Mouse (Mus musculus): ENCODE measurements around the gene Slc45a3. TPM values are rescaled to one million over a fixed set of nuclear protein-coding genes. Genes with fewer than 3 reads are reported as not detected.

Gene Slc45a3
- total RNA-seq (2021) (1 to 10 TPM; 3.8 to 7.0 TPM), polyA plus RNA-seq (2012; rRNA removed) (5.5 and 6.4 TPM in 2 replicates)
- long read RNA-seq, transcript Slc45a3-202 (5 exons, 3,212 nt) = major isoform, 7 of 8 reads
- long read RNA-seq, partial matches to known transcripts = 0 of 8 reads
- long read RNA-seq, other reads (novel, unspliced or antisense) = 1 of 8 reads

DNA sequence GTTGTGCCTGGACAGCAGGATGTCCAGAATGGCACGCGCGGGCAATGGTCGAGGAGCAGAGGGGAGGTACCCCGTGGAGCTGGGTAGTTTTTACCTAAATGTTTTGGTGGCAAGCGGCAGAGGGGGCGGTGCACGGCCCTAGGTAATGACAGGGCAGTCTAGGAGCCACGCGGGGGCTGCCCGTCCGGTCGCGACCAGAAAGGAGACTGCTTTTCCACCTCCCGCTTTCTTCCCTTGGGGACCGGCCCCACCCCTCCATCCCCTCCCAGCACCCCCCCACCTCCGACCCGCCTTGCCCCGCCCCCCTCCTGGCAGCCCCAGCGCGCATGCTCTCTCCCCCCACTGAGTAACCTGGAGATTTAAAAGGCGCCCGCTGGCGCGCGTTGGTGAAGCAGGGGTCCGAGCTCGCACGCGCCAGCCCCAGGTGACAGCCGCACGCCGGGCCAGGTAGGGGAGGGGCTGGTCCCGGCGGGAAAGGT, at the start of gene Slc45a3:
Slc45a3 (plus strand) TSS at position 362 of the 479 bp plus-strand sequence.
- Histone ChIP-seq H3K4me3 (peak within 1 kb of the TSS; percentile 67), H3K4me1 (ENCODE audit: control insufficient read depth, insufficient read depth, low read length) (peaks cover 7% of the 10 kb centered on the region), H3K79me2 (replicated peaks; ENCODE audit: control insufficient read depth, insufficient read depth, low read length) (no peaks in the 10 kb centered on the region), H3K27me3 (ENCODE audit: control insufficient read depth, insufficient read depth, low read length) (peaks cover 4% of the 10 kb centered on the region), H3K27ac (peak within 1 kb of the TSS; percentile 61), H3K9ac (ENCODE audit: low read depth, low read length) (peak within 1 kb of the TSS; percentile 88), H3K36me3 (ENCODE audit: control insufficient read depth, insufficient read depth, low read length) (no peaks in the 10 kb centered on the region)
- peak; percentile 60 to 65 for DNase-seq
- TF ChIP-seq POLR2A (IDR thresholded peaks at IDR 0.05; ENCODE audit: insufficient read depth, low read depth, low read length) (no peak), CTCF (IDR thresholded peaks at IDR 0.05) (no peak), EP300 (IDR thresholded peaks at IDR 0.05; ENCODE audit: insufficient read depth, low read depth, low read length) (no peak)
- intact Hi-C loops (cut with DNase I) = loop anchor here (2.0 kb wide), 1 partner anchor 20 kb away; no protein-coding TSS in a partner anchor
- WGBS = 1% methylated on average over 31 of the region's 35 CpGs

- TF ChIP-seq EP300 (IDR thresholded peaks at IDR 0.05; ENCODE audit: insufficient read depth, low read depth, low read length) = no peak
- no peak for TF ChIP-seq CTCF (IDR thresholded peaks at IDR 0.05)
- TF ChIP-seq POLR2A (IDR thresholded peaks at IDR 0.05; ENCODE audit: insufficient read depth, low read depth, low read length) = no peak
- H3K27ac ChIP-seq = no peak overlapping the region
- H3K27me3 ChIP-seq (ENCODE audit: control insufficient read depth, insufficient read depth, low read length) = no peaks in the 10 kb centered on the region
- H3K79me2 ChIP-seq (replicated peaks; ENCODE audit: control insufficient read depth, insufficient read depth, low read length) = peaks cover 3% of the 10 kb centered on the region; the same call in 1 of the 2 replicates
- no peak overlapping the region for H3K9ac ChIP-seq (ENCODE audit: low read depth, low read length)
- no peak for DNase-seq
- WGBS = 54% methylated on average over 6 of the region's 6 CpGs
- peaks cover 12% of the 10 kb centered on the region; the same call in 1 of the 2 replicates for H3K36me3 ChIP-seq (ENCODE audit: control insufficient read depth, insufficient read depth, low read length)
- H3K4me3 ChIP-seq = no peak overlapping the region
- intact Hi-C loops (cut with DNase I) = no loop called here
- H3K4me1 ChIP-seq (ENCODE audit: control insufficient read depth, insufficient read depth, low read length) = peaks cover 2% of the 10 kb centered on the region; the same call in 1 of the 2 replicates
Observed at GRCm38 (mm10) chr1:131917634-131918033, 45.1 kb upstream of the Slc45a3 start.

DNA sequence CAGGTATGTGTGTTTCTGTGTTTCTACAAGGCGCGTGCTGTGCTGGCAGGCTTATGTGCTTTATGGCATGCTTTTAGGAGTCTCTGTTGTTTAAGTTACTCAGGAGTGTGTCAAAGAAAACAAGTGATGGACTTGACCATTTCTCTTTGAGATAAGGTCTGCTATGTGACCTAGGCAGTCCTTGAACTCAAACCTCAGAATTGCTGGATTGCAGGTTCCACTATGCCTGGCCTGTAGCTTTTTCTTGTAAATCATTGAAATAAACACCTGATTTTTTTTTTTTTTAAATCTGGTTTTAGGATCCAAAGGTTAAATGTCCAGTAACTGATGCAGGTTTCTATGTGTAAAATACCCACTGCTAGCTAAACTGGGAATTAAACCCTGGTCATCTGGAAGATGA, 43.7 kb upstream of the Slc45a3 start:
- no peak overlapping the region for H3K4me3 ChIP-seq
- no peaks in the 10 kb centered on the region for H3K27me3 ChIP-seq (ENCODE audit: control insufficient read depth, insufficient read depth, low read length)
- no peak for TF ChIP-seq POLR2A (IDR thresholded peaks at IDR 0.05; ENCODE audit: insufficient read depth, low read depth, low read length)
- no peak for TF ChIP-seq EP300 (IDR thresholded peaks at IDR 0.05; ENCODE audit: insufficient read depth, low read depth, low read length)
- TF ChIP-seq CTCF (IDR thresholded peaks at IDR 0.05) = no peak
- no peak overlapping the region for H3K9ac ChIP-seq (ENCODE audit: low read depth, low read length)
- H3K4me1 ChIP-seq (ENCODE audit: control insufficient read depth, insufficient read depth, low read length) = peaks cover 2% of the 10 kb centered on the region; the same call in 1 of the 2 replicates
- H3K27ac ChIP-seq = no peak overlapping the region
- intact Hi-C loops (cut with DNase I) = no loop called here
- no peaks in the 10 kb centered on the region; the same call in 1 of the 2 replicates for H3K79me2 ChIP-seq (replicated peaks; ENCODE audit: control insufficient read depth, insufficient read depth, low read length)
- peaks cover 12% of the 10 kb centered on the region; the same call in 1 of the 2 replicates for H3K36me3 ChIP-seq (ENCODE audit: control insufficient read depth, insufficient read depth, low read length)
- DNase-seq = no peak
- 96% methylated on average over 2 of the region's 2 CpGs for WGBS

GRCm38 (mm10) chr1:131922100-131922499, 40.7 kb upstream of the Slc45a3 start:
- Histone ChIP-seq H3K27ac (no peak overlapping the region), H3K27me3 (ENCODE audit: control insufficient read depth, insufficient read depth, low read length) (no peaks in the 10 kb centered on the region), H3K9ac (ENCODE audit: low read depth, low read length) (no peak overlapping the region), H3K36me3 (ENCODE audit: control insufficient read depth, insufficient read depth, low read length) (peaks cover 5% of the 10 kb centered on the region), H3K4me1 (ENCODE audit: control insufficient read depth, insufficient read depth, low read length) (peaks cover 2% of the 10 kb centered on the region; the same call in 1 of the 2 replicates), H3K4me3 (no peak overlapping the region), H3K79me2 (replicated peaks; ENCODE audit: control insufficient read depth, insufficient read depth, low read length) (no peaks in the 10 kb centered on the region)
- intact Hi-C loops (cut with DNase I) = no loop called here
- DNase-seq = no peak
- 86% methylated on average over 3 of the region's 3 CpGs for WGBS
- no peak for TF ChIP-seq POLR2A (IDR thresholded peaks at IDR 0.05; ENCODE audit: insufficient read depth, low read depth, low read length)
- TF ChIP-seq EP300 (IDR thresholded peaks at IDR 0.05; ENCODE audit: insufficient read depth, low read depth, low read length) = no peak
- no peak for TF ChIP-seq CTCF (IDR thresholded peaks at IDR 0.05)

GRCm38 (mm10) chr1:131933471-131933870, 29.3 kb upstream of the Slc45a3 start:
- WGBS = 67% methylated on average over 2 of the region's 2 CpGs
- Histone ChIP-seq H3K36me3 (ENCODE audit: control insufficient read depth, insufficient read depth, low read length) (peaks cover 2% of the 10 kb centered on the region; the same call in 1 of the 2 replicates), H3K4me3 (no peak overlapping the region), H3K4me1 (ENCODE audit: control insufficient read depth, insufficient read depth, low read length) (0 out of 2 replicates have a peak, but pooled peaks cover 1% of the 10 kb centered on the region), H3K27ac (no peak overlapping the region), H3K9ac (ENCODE audit: low read depth, low read length) (no peak overlapping the region), H3K79me2 (replicated peaks; ENCODE audit: control insufficient read depth, insufficient read depth, low read length) (no peaks in the 10 kb centered on the region), H3K27me3 (ENCODE audit: control insufficient read depth, insufficient read depth, low read length) (no peaks in the 10 kb centered on the region)
- TF ChIP-seq EP300 (IDR thresholded peaks at IDR 0.05; ENCODE audit: insufficient read depth, low read depth, low read length) (no peak), CTCF (IDR thresholded peaks at IDR 0.05) (no peak), POLR2A (IDR thresholded peaks at IDR 0.05; ENCODE audit: insufficient read depth, low read depth, low read length) (no peak)
- intact Hi-C loops (cut with DNase I) = no loop called here
- DNase-seq = no peak
